Mouse (Mus musculus) hematopoietic stem cell, adult 5-6 weeks (primary cell): ENCODE measurements around the gene Cdh13. TPM values are rescaled to one million over a fixed set of nuclear protein-coding genes. Genes with fewer than 3 reads are reported as not detected.

Source experiments
- ATAC-seq, 2 experiments: fragments of 125-278 bp in 1 of 2; replicated peaks in 1 of 2; 2 replicates each; pipeline ENCODE4 v1.8.0; 2016 to 2017; ENCODE audit warnings: inconsistent platforms in 2 of 2, mild to moderate bottlenecking in 2 of 2, moderate number of reproducible peaks in 2 of 2, low read depth in 1 of 2, moderate TSS enrichment in 1 of 2; ENCODE audit not compliant: low FRiP score in 2 of 2, poor library complexity in 2 of 2, severe bottlenecking in 2 of 2, insufficient read depth in 1 of 2, low TSS enrichment in 1 of 2
- total RNA-seq: library from RNA; stranded (forward); fragments of 172-1452, 232-1000 nt; gene quantifications from 2 replicates; pipeline ENCODE4 v1.2.3, GENCODE M21; 2017

The Cdh13 gene
- total RNA-seq, 1 experiment from 2014 or later = not detected

DNA sequence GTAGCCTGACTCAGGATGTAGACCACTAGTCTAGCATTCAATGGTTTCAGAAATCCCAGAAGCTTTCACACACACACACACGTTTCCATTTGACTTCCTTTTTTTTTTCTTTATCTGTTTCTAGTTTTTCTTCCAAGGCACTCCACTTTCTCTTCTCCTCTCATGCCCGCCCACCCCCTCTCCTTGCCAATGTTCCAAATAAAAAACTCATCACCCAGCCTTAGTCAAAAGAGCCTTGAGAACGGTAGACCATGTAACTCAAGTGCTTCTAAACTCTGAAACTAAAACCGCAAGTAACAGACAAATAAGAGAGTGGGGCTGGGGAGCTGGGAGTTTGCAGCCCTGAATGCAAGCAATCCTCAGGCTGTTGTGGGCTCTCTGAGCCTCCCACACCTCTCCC, 69.5 kb downstream of the Cdh13 start:
- ATAC-seq = no peak

GRCm38 (mm10) chr8:118357067-118357466, 73.5 kb downstream of the Cdh13 start:
- no peak for ATAC-seq

- no peak for ATAC-seq
Measured at GRCm38 (mm10) chr8:118357596-118357995, 74.1 kb downstream of the Cdh13 start.

DNA sequence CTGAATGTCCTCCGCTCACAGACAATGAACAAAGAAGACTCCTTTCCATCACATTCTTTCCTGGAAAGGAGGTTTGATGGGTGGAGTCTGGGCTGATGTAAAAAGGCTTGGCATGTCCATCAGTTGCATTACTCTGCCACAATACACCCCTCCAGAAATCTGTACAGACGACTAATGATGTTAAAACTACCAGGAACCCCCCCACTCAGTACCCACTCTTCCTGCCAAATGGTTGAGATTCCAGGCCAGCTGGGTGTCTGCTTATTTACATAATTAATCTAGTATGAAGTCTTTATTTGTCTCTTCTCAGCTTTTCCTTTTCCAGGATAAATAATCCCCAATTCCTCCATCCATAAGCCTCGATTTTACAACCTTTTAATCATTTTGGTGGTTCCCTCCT, 80.2 kb downstream of the Cdh13 start:
- ATAC-seq = no peak

DNA sequence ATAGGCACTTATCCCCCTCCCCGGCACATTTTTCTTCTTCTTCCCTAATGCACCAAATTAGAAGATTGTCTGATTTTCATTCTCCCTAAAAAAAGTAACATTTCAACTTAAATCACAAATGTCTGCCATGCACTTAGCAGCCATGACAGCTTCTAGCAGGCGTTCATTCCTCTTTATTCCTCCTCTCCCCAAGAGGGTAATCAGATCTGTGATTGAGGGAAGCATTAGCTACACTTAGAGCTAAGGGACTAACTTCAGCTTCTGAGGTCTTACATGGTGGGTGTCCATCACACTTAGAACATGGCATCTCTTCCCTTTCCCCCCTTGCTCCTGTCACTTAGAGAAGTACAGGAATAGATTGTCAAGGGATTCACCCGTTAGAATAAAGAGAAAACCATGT, 89.6 kb downstream of the Cdh13 start:
- no peak for ATAC-seq

- no peak for ATAC-seq
Measured at GRCm38 (mm10) chr8:118374738-118375137, 91.2 kb downstream of the Cdh13 start.

GRCm38 (mm10) chr8:118376791-118377190, 93.3 kb downstream of the Cdh13 start:
- ATAC-seq = no peak

- ATAC-seq = no peak
Measured at GRCm38 (mm10) chr8:118378985-118379384, 95.5 kb downstream of the Cdh13 start.

GRCm38 (mm10) chr8:118379657-118380056, 96.1 kb downstream of the Cdh13 start:
- no peak for ATAC-seq

GRCm38 (mm10) chr8:118380058-118380457, 96.5 kb downstream of the Cdh13 start:
- ATAC-seq = no peak

DNA sequence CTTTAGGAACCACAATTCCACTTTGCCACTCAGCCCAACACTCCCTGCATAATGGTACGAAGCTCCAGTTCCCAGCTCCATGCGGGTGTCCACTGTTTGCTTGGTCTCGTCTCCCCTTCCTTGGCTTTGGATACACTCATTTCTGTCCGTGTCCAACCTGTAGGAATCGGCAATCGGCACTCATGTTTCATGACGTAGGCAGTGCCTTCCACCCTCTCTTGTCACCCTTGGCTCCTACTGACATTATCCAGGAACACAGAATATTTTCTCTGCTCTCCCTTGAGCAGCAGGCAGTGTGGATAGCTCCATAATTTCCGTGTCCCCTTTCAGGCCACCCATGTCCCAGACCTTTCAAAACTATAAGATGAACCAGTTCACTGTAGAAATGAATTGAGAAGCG, 97.2 kb downstream of the Cdh13 start:
- ATAC-seq = no peak

- no peak for ATAC-seq
Measured at GRCm38 (mm10) chr8:118381641-118382040, 98.1 kb downstream of the Cdh13 start.

GRCm38 (mm10) chr8:118384314-118384713, 100.8 kb downstream of the Cdh13 start:
- ATAC-seq = no peak

DNA sequence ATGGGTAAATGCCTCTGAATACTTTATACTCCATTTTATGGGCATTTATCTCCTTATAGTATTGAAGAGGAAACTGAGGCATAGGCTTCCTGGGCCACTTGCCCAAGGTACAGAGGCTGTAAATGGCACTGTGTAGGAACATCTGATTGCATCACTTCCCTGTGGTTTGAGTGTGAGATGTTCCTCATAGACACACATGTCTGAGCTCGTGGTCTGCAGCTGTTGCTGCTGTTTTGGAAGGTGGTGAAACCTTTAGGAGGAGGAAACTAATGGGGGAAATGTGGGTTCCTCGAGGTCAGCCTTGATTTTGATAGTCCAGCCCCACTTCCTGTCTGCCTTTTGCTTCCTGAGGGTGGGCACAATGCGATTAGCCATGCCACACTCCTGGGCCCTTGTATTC, 105.9 kb downstream of the Cdh13 start:
- ATAC-seq = no peak

DNA sequence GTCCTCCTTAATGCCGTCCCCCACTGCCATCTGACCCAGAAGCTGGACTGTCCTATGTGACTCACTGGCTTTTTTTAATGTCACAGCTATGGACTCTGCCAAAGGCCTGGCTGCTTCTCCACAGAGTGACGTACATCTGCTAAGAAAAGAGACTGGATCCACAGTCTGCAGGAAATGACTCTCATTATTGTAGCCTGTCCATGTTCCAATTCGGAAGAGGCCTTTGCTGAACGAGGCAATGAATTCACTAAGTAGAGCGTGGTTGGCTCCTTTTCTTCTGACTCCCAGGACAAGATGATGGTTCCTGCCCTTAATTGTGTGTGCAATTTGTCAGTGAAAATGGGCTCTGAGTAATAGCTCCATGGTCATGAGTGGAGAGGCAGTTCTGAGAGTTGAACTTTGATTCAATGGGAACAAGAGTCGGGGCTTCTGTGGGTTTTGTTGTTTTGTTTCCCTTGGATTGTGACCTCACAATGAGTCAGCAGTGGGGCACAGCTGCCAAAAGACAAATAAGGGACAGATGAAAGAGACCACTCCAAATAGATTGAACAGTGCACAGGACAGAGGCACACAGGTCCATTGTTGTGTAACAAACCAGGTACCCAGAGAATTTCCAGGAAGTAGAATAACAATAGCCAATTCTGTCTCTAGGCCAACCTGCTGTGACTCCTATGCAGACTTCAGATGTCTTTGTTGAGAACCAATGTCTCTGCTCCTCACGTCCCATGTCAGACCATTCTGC, 110.5 kb downstream of the Cdh13 start:
- ATAC-seq = no peak

DNA sequence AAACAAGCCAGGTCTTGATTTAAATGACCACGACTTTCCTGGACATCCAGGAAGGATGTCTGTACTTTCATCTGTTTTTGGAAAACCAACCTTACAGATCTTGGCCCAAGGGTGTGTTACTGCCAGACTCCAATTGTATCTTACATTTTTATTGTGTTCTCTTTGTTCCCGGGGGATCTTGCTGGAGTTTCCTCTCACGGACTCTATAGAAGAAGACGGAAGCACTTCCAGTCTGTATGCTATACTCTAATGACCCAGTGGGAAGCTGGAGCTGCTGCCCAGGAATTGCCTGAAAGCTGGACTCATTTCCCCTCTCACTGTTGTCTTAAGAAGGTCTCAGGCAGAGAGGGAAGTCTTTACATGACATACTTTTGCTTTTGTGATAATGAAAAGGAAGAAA, 111.6 kb downstream of the Cdh13 start:
- ATAC-seq = no peak

DNA sequence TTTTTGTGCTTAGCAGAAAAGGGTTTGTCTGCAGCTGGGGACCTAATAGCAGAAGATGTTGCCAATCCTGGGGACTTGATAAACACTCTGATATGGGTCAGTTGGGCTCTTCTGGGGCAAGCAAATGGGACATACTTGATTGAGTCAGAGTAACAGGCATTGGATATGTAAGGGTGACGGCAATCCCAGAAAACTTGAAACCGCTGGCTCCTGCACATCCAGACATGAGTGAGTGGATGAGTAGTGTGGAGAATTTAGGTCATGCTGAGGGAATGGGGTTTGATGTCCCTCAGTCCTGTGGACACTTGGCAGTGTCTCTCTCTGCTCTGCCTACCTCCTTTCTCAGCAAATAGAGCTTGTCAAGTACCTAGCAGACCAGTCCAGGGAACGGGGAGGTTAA, 121.3 kb downstream of the Cdh13 start:
- no peak for ATAC-seq

GRCm38 (mm10) chr8:118407322-118407721, 123.8 kb downstream of the Cdh13 start:
- ATAC-seq = no peak

DNA sequence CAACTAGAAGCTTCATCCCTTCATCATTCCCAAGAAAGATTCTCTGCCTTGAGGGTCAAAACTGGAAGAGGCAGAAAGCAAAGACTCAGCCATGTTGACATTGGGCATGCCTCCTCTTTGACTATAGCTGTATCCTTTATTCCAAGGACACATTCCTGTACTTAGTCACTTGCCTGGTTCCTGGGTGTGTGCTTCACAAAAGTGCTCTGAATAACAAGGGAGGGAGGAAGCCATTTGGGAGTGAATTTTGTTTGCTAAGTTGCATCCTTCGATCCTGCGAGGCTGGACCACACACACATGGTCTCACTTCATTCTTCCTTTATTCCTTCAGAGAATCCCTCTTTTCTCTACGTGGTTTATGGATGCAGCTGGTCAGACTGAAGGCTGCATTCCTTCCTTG, 125.9 kb downstream of the Cdh13 start:
- no peak for ATAC-seq
